Mouse (Mus musculus) neural tube, embryonic 13.5 days (tissue): ENCODE measurements around the gene Fam24b. TPM values are rescaled to one million over a fixed set of nuclear protein-coding genes. Genes with fewer than 3 reads are reported as not detected.

ENCODE experiments used
- ATAC-seq: fragments of 200-750 bp; cut with Nextera tagmentation; 2 replicates; pipeline ENCODE4 v1.8.0; 2017; ENCODE audit warnings: low read depth, mild to moderate bottlenecking, moderate TSS enrichment, moderate library complexity
- H3K27ac ChIP-seq: fragments of 300-500 bp; sonication (generic); replicated peaks from 2 replicates; pipeline ENCODE4 v1.5.1; 2015; ENCODE audit warnings: moderate library complexity, mild to moderate bottlenecking, inconsistent platforms
- H3K27me3 ChIP-seq: fragments of 300-500 bp; sonication (generic); 2 replicates; pipeline ENCODE4 v1.6.1; 2015; ENCODE audit warnings: mild to moderate bottlenecking, inconsistent platforms
- H3K36me3 ChIP-seq: fragments of 300-500 bp; sonication (generic); 2 replicates; pipeline ENCODE4 v1.6.1; 2015; ENCODE audit warnings: mild to moderate bottlenecking, inconsistent platforms
- H3K4me1 ChIP-seq: fragments of 300-500 bp; sonication (generic); replicated peaks from 2 replicates; pipeline ENCODE4 v1.6.1; 2015; ENCODE audit warnings: inconsistent platforms
- H3K4me2 ChIP-seq: fragments of 300-500 bp; sonication (generic); 2 replicates; pipeline ENCODE4 v1.6.1; 2015; ENCODE audit warnings: inconsistent platforms, mild to moderate bottlenecking, moderate library complexity
- H3K4me3 ChIP-seq: fragments of 300-500 bp; sonication (generic); 2 replicates; pipeline ENCODE4 v1.5.1; 2015; ENCODE audit warnings: mild to moderate bottlenecking, inconsistent platforms
- H3K9ac ChIP-seq: fragments of 300-500 bp; sonication (generic); 2 replicates; pipeline ENCODE4 v1.6.1; 2015; ENCODE audit warnings: moderate library complexity, mild to moderate bottlenecking, inconsistent platforms
- H3K9me3 ChIP-seq: fragments of 300-500 bp; sonication (generic); 2 replicates; pipeline ENCODE4 v1.6.1; 2016; ENCODE audit warnings: inconsistent platforms
- WGBS: fragments of 180-500 bp; shearing (Covaris S2); methylation state at CpG from one replicate; pipeline ENCODE4 v1.1.7; 2015; 5-methylcytosine and 5-hydroxymethylcytosine counted together
- polyA plus RNA-seq: library from polyadenylated mRNA; unstranded; fragments of >200 nt; fragmentation: Nextera tagmentation; extraction: Ambion mirVana; gene quantifications from 2 replicates; pipeline ENCODE4 v1.2.1, GENCODE M21; 2015

Fam24b gene
- polyA plus RNA-seq: not detected in 2 replicates

DNA sequence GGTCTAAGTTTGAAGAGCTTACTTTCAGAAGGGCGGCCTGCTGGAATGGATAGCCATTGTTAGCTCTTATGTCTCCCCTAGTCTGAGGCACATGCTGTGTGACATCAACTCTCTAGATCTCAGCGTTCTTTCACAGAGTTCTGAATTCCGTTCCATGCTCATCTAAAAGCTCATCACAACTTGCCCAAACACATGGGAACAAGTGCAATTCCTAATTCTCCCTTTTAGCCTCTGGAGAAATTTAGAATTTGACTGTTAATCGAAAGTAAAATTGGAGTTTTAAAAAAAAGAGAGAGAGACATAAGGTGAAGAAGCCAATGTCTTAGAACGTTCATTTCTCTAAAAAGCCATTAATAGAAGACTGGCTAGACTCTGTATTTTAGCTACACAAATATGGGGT, at the start of gene Fam24b:
TSS of gene Fam24b (minus strand) at position 101 of the 400 bp plus-strand sequence.
- no peak for ATAC-seq
- 95% methylated on average over 5 of the region's 5 CpGs for WGBS

DNA sequence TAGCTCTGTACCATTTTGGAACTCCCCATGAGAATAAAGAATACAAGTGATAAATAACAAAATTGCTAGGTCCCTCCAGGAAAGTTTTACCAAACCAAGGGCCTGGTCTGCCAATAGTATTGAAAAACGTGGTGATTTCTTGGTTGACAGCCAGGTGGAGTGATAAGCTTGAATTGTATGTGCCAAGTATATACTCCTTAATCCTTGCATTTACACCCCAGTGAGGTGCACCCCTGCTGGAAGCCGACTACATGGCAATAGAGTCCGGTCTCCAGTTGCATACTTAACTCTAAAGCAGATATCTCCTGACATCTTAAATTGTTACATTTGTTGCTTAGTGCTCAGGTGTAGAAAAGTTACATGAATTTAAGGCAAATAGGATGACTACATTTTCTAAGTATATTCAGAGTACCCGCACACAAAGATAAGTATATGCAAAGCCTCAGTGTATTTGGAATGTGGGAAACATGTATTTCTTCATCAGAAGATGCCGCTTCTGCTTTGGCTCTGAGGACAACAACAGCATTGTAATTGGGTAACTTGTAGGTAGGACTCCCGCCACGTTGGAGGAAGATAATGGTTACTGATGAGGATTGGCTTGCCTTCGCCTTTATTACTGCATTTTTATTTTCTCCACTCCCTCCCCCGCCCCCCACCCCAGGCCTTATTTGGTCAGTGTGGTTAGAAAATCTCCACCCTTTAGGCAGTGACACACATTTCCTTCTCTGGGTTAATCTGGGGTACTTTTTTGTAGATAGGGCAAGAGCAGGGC, 42.8 kb upstream of the Fam24b start:
- Histone ChIP-seq H3K27ac (no peak overlapping the region), H3K4me3 (peak overlapping the region; percentile 75), H3K9me3 (no peaks in the 10 kb centered on the region), H3K4me1 (peaks cover 13% of the 10 kb centered on the region), H3K36me3 (no peaks in the 10 kb centered on the region; the same call in 1 of the 2 replicates), H3K9ac (peak overlapping the region; percentile 93), H3K27me3 (no peaks in the 10 kb centered on the region), H3K4me2 (peak overlapping the region; percentile 71)
- ATAC-seq: no peak
- WGBS: 71% methylated on average over 9 of the region's 9 CpGs

More for the DNA sequence above, at the start of gene Fam24b:
- no peak within 1 kb of the TSS for H3K4me3 ChIP-seq
- no peaks in the 10 kb centered on the region for H3K9me3 ChIP-seq
- H3K27ac ChIP-seq: no peak within 1 kb of the TSS
- no peak within 1 kb of the TSS for H3K4me2 ChIP-seq
- no peaks in the 10 kb centered on the region for H3K27me3 ChIP-seq
- H3K9ac ChIP-seq: no peak within 1 kb of the TSS
- no peaks in the 10 kb centered on the region for H3K36me3 ChIP-seq
- no peaks in the 10 kb centered on the region for H3K4me1 ChIP-seq

DNA sequence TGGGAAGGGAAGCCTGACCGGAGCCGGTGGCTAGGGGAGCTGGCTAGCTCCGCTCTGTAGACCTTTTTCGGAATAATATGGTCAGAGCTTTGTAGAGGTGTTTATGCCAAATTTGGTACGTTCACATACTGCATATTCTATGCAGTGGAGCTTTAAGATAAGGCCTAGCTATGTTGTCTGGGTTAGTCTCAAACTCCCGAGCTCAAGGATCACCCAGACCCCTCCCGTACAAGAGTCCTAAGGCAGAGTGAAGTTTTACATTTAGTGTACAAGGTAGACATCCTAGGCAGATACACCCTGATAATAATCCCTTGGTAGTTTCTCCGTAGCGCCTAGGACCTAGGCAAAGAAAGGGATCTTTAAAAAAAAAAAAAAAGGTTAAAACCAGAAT, 42.1 kb upstream of the Fam24b start:
- Histone ChIP-seq H3K36me3 (no peaks in the 10 kb centered on the region; the same call in 1 of the 2 replicates), H3K27me3 (no peaks in the 10 kb centered on the region), H3K9me3 (no peaks in the 10 kb centered on the region), H3K27ac (peak overlapping the region; percentile 94), H3K4me2 (peak overlapping the region; percentile 71), H3K4me3 (peak overlapping the region; percentile 75), H3K4me1 (peaks cover 13% of the 10 kb centered on the region), H3K9ac (peak overlapping the region; percentile 93)
- WGBS: 10% methylated on average over 9 of the region's 9 CpGs
- ATAC-seq: no peak

DNA sequence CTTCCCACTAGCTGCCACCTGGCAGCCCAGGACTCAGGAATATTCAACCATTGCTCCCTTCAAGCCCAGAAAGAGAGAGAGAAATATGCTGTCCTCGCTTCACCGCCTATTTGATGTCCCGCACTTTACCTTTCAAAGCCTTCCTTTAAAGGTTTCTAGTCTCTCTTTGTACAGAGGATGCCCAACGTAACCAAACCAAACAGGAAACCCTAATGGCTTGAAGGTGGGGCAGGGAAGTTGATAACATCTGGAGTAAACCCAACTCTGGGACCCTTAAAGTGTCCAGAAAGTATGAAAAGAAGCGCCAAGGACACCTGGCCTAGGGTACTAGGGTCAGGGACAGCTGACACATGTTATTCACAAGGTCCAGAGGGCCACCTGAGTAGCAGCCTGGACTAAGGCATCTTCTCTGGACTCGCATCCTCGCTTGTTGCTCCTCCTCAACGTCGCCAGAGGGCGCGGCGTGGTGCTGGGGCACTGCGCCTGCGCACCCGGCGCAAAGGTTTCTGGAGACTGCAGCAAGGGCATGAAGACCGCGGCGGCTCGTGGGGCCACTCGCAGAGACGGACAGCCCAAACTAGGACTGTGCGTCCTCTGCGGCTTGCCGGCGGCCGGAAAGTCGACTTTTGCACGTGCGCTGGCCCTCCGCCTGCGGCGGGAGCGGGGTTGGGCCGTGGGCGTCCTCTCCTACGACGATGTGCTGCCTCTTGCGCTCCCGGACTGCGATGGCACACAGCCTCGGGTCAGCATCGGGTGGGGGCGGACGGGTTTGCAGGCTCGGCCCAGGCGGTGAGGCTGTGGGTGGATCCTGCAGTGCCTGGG, 41.5 kb upstream of the Fam24b start, which contains the start of gene Pstk:
TSS of gene Pstk (plus strand) at position 494 of the 822 bp plus-strand sequence.
- H3K9ac ChIP-seq: peak within 1 kb of the TSS; percentile 93
- peaks cover 13% of the 10 kb centered on the region for H3K4me1 ChIP-seq
- H3K27ac ChIP-seq: peak within 1 kb of the TSS; percentile 94
- H3K4me2 ChIP-seq: peak within 1 kb of the TSS; percentile 71
- 5% methylated on average over 47 of the region's 47 CpGs for WGBS
- peak; percentile 94 for ATAC-seq
- H3K27me3 ChIP-seq: no peaks in the 10 kb centered on the region
- peak within 1 kb of the TSS; percentile 75 for H3K4me3 ChIP-seq
- no peaks in the 10 kb centered on the region; the same call in 1 of the 2 replicates for H3K36me3 ChIP-seq
- no peaks in the 10 kb centered on the region for H3K9me3 ChIP-seq

DNA sequence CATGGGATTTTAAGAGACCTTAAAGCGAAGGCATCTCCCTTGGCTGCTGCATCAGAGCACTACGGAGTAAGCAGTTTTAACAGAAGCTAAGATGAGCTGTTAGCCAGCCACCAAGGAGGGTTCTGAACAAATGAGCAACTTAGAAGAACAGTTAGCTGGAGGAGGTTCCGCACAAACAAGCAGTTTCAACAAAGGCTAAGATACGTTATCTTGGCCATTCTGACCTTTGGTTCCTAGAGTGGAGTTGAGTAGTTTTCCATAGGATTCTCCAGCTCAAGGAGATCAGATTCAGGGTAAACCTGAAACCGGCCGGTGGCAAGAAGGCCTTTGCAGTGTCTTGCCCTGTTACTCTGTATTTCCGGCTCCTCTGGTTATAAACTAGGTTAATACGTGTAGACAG, 34.8 kb upstream of the Fam24b start:
- no peak for ATAC-seq

DNA sequence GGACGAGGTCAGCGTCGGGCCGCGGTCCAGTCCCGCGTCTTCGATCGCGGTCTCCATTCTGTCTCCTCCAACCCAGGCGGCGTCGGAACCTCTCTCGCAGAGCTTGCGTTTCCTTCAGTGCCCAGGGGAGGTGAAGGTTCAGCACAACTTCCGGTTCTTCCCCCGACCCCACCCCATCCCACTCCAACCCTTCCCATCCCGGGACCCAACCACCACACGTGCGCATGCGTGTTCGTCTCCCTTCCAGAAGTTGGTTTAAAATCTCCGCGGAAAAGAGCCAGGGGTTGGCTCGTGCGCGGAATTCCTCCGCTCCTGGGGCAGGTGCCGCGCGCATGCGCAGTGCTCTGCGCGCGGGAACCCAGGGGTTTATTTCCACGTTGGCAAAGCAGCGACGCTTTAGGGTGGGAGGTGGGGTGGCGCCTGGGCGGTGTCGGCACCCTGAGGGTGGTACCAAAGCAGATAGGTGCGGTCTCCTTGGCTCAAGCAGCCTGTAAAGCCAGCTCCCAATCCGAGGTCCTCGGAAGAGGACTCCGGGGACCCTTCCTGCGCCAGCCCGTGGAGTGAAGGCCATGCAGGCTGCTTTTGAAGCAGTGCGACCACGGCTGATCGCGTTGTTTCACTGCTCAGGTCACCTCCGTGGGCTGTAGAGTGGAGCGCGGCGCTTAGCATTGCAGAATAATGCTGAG, 33.4 kb upstream of the Fam24b start, which contains the start of gene 2310057M21Rik:
TSS of gene 2310057M21Rik (minus strand) at position 145 of the 686 bp plus-strand sequence.
- WGBS: under 1% methylated on average over 55 of the region's 55 CpGs
- Histone ChIP-seq H3K9me3 (no peaks in the 10 kb centered on the region), H3K4me2 (peak within 1 kb of the TSS; percentile 84), H3K36me3 (peaks cover 16% of the 10 kb centered on the region), H3K27me3 (peaks cover 6% of the 10 kb centered on the region; the same call in 1 of the 2 replicates), H3K9ac (peak within 1 kb of the TSS; percentile 92), H3K4me1 (peaks cover 18% of the 10 kb centered on the region), H3K27ac (peak within 1 kb of the TSS; percentile 92), H3K4me3 (peak within 1 kb of the TSS; percentile 85)
- peak; percentile 98 for ATAC-seq

More for the DNA sequence above, 34.8 kb upstream of the Fam24b start:
- Histone ChIP-seq H3K27me3 (peaks cover 6% of the 10 kb centered on the region; the same call in 1 of the 2 replicates), H3K27ac (no peak overlapping the region), H3K4me1 (peaks cover 18% of the 10 kb centered on the region), H3K36me3 (peaks cover 2% of the 10 kb centered on the region; the same call in 1 of the 2 replicates), H3K9me3 (no peaks in the 10 kb centered on the region), H3K4me2 (no peak overlapping the region), H3K9ac (no peak overlapping the region), H3K4me3 (no peak overlapping the region)
- 95% methylated on average over 8 of the region's 8 CpGs for WGBS

DNA sequence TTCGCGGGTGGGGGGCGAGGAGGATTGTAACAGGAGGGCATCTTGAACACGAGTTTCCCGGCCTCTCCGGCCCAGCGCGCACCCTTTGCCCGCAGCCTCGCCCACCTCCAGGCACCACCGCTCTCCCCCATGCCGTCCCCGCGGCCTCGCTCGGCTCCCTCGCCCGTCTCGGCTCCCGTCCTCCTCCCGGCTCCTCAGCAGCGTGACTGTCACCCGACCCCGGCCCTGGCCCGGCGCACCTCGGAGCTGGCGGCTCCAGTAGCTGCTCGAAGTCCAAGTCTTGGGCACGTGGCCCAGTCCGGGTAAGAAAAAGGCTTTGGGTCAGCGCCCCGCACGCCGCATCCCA, 32.9 kb upstream of the Fam24b start:
- Histone ChIP-seq H3K4me1 (peaks cover 18% of the 10 kb centered on the region), H3K4me3 (peak overlapping the region; percentile 85), H3K27ac (peak overlapping the region; percentile 92), H3K27me3 (peaks cover 6% of the 10 kb centered on the region; the same call in 1 of the 2 replicates), H3K9me3 (no peaks in the 10 kb centered on the region), H3K36me3 (peaks cover 20% of the 10 kb centered on the region), H3K9ac (peak overlapping the region; percentile 92), H3K4me2 (peak overlapping the region; percentile 84)
- WGBS: under 1% methylated on average over 35 of the region's 35 CpGs
- peak; percentile 89 for ATAC-seq

DNA sequence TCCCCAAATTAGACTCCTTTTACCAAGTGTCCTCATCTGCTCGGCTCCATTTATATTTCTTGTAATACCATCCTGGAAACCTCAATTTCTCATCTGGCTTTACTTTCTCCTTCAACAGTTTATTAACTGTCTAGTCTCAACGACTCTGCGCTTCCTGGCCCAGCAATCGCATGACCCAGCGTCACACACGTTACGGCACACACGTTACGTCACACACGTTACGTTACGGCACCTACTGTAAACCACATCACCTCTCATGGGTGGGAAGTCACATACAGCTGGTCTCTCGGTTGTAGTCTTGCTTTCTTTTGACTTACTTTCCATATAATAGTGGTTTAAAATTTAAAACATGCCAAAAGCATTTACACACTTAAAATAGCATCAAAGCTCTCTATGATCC, 26.8 kb upstream of the Fam24b start:
- H3K9me3 ChIP-seq: no peaks in the 10 kb centered on the region
- WGBS: 96% methylated on average over 13 of the region's 13 CpGs
- no peak overlapping the region for H3K4me3 ChIP-seq
- ATAC-seq: no peak
- H3K36me3 ChIP-seq: peaks cover 65% of the 10 kb centered on the region
- H3K4me1 ChIP-seq: peaks cover 3% of the 10 kb centered on the region
- no peak overlapping the region for H3K27ac ChIP-seq
- H3K4me2 ChIP-seq: no peak overlapping the region
- no peaks in the 10 kb centered on the region for H3K27me3 ChIP-seq
- H3K9ac ChIP-seq: no peak overlapping the region

DNA sequence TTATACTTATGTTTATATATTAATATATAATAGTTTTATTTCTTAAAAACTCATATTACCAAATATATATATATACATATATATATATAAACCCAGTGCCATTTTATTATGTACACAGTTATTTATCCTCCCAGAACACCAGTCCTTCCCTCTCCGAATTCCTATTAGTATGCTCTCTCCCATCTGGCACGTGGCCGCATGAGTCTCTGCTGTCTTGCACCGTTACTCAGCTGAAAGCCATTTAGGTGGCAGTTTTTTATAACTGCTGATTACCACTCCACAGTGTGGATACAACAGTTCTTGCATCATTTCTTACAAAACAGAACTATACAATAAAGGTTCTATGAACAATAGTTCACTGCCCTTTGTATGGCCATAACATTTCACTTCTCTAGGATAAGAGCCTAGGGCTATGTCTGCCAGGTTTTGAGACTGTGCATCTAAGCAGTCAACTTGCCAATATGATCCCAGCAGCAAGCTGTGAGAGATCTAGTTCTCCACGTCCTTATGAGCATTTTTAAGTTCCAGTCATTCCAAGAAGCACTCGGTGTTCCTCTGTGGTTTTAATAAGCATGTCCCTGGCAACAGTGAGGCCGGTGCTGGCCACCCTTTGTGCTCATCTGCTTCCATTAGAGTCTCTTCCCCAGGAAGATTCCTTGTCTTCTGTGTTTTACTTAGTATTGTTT, 16.7 kb upstream of the Fam24b start:
- Histone ChIP-seq H3K27ac (no peak overlapping the region), H3K4me1 (peaks cover 7% of the 10 kb centered on the region; the same call in 1 of the 2 replicates), H3K4me2 (no peak overlapping the region), H3K36me3 (peaks cover 57% of the 10 kb centered on the region), H3K9ac (no peak overlapping the region), H3K4me3 (no peak overlapping the region), H3K27me3 (no peaks in the 10 kb centered on the region), H3K9me3 (no peaks in the 10 kb centered on the region)
- 53% methylated on average over 7 of the region's 7 CpGs for WGBS
- ATAC-seq: no peak

DNA sequence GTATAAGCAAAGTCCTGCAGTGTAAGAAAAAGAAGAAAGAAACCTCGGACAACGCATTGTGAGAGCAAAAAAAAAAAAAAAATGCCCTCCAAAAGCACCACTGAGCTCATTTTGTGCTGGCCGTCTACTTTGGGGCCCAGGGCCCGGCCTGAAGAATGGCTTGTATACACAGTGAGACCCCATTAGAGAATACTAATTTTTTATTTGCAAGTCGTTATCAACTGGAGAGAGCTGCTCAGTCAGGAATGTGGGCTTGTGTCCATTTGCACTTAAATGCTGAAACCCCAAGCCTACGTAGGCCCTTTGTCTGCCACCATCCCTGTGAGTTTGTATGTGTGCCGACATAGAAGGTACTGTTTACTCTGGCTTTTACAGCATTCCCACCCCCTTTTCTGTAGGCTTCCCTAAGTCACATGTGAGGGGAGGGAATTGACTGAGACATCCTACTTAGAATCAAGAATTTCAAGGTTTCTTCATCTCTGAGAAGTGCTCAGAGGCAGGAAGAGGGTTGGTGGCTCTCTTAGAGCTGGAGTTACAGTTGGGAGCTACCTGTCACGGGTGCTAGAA, 8.3 kb upstream of the Fam24b start:
- H3K4me3 ChIP-seq: no peak overlapping the region
- no peak overlapping the region for H3K4me2 ChIP-seq
- no peaks in the 10 kb centered on the region for H3K27me3 ChIP-seq
- no peaks in the 10 kb centered on the region for H3K9me3 ChIP-seq
- H3K27ac ChIP-seq: no peak overlapping the region
- H3K36me3 ChIP-seq: peaks cover 28% of the 10 kb centered on the region
- H3K9ac ChIP-seq: no peak overlapping the region
- WGBS: 43% methylated on average over 8 of the region's 8 CpGs
- 0 out of 2 replicates have a peak, but pooled peaks cover 4% of the 10 kb centered on the region for H3K4me1 ChIP-seq
- ATAC-seq: no peak

DNA sequence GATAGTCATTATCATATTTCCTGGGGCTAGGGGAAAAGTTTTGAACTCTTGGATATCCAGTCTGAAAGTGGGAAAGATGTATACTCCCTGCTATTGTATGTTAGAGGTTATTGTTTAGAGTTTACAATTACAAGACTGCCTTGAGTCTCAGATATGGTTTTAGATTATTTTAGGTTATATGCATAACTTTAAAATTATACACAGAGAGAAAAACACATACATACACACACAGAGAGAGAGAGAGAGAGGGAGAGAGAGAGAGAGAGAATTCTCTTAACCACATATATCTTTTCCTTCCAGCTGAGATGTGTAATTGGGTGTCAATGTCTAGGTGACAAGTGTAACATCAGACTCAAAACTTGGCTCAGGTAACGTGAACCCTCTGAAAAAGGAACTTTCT, 4.2 kb upstream of the Fam24b start, which contains the start of gene Fam24a:
TSS of gene Fam24a (plus strand) at position 301 of the 400 bp plus-strand sequence.
- Histone ChIP-seq H3K4me1 (0 out of 2 replicates have a peak, but pooled peaks cover 4% of the 10 kb centered on the region), H3K27ac (no peak within 1 kb of the TSS), H3K4me2 (no peak within 1 kb of the TSS), H3K36me3 (peaks cover 4% of the 10 kb centered on the region; the same call in 1 of the 2 replicates), H3K9ac (no peak within 1 kb of the TSS), H3K27me3 (no peaks in the 10 kb centered on the region), H3K9me3 (no peaks in the 10 kb centered on the region), H3K4me3 (no peak within 1 kb of the TSS)
- no peak for ATAC-seq
- 58% methylated on average over 1 of the region's 1 CpGs for WGBS
